Mouse (Mus musculus) lung, postnatal 0 days (tissue): ENCODE results near the gene Ptprcap. TPM values are rescaled to one million over a fixed set of nuclear protein-coding genes. Genes with fewer than 3 reads are reported as not detected.
"Not testable (repeated sequence)": the region's sequence is repeated elsewhere in the genome, so short reads cannot be mapped to it uniquely, and the experiment has no call there.

Experiments
- ATAC-seq: fragments of 200-750 bp; cut with Nextera tagmentation; 2 replicates; pipeline ENCODE4 v1.8.0; 2017; ENCODE audit warnings: moderate library complexity
- DNase-seq: peaks from one replicate; pipeline ENCODE4 v3.0.0-alpha.2; 2016; ENCODE audit warnings: low spot score
- H3K27ac ChIP-seq: fragments of 300-500 bp; sonication (generic); 2 replicates; pipeline ENCODE4 v1.5.1; 2014; ENCODE audit warnings: antibody characterized with exemption, mild to moderate bottlenecking, low read length, mixed read lengths
- H3K27me3 ChIP-seq: fragments of 300-500 bp; sonication (generic); replicated peaks from 2 replicates; pipeline ENCODE4 v1.6.1; 2014; ENCODE audit warnings: low read length, mixed read lengths; ENCODE audit not compliant: insufficient read depth
- H3K36me3 ChIP-seq: fragments of 300-500 bp; sonication (generic); 2 replicates; pipeline ENCODE4 v1.6.1; 2014; ENCODE audit warnings: low read length, mixed read lengths; ENCODE audit not compliant: insufficient read depth
- H3K4me1 ChIP-seq: fragments of 300-500 bp; sonication (generic); 2 replicates; pipeline ENCODE4 v1.6.1; 2014; ENCODE audit warnings: antibody characterized with exemption, low read depth, low read length, mixed read lengths; ENCODE audit not compliant: insufficient read depth
- H3K4me2 ChIP-seq: fragments of 300-500 bp; sonication (generic); replicated peaks from 2 replicates; pipeline ENCODE4 v1.6.1; 2014; ENCODE audit warnings: low read depth, mild to moderate bottlenecking, low read length, moderate library complexity, mixed read lengths
- H3K4me3 ChIP-seq: fragments of 300-500 bp; sonication (generic); 2 replicates; pipeline ENCODE4 v1.5.1; 2014; ENCODE audit warnings: low read depth, low read length
- H3K9ac ChIP-seq: fragments of 300-500 bp; sonication (generic); replicated peaks from 2 replicates; pipeline ENCODE4 v1.6.1; 2014; ENCODE audit warnings: low read depth, mild to moderate bottlenecking
- H3K9me3 ChIP-seq: fragments of 300-500 bp; sonication (generic); 2 replicates; pipeline ENCODE4 v1.6.1; 2016; ENCODE audit warnings: low read length, mixed read lengths
- CTCF ChIP-seq: IDR thresholded peaks from 2 replicates; pipeline ENCODE4 v1.5.1; 2016; ENCODE audit warnings: antibody characterized with exemption, mild to moderate bottlenecking
- EP300 ChIP-seq: IDR thresholded peaks from 2 replicates; pipeline ENCODE4 v1.6.1; 2016; ENCODE audit warnings: antibody characterized with exemption, mild to moderate bottlenecking, control low read depth
- WGBS: fragments of 180-500 bp; shearing (Covaris S2); extraction: QIAGEN DNeasy Blood & Tissue Kit; methylation state at CpG from one replicate; pipeline ENCODE4 v1.1.7; 2014; 5-methylcytosine and 5-hydroxymethylcytosine counted together
- polyA plus RNA-seq: library from polyadenylated mRNA; unstranded; fragments of >200 nt; fragmentation: Nextera tagmentation; extraction: Ambion mirVana; gene quantifications from 2 replicates; pipeline ENCODE4 v1.2.1, GENCODE M21; 2015

Gene Ptprcap
- polyA plus RNA-seq, 1 experiment from 2014 or later = 3.7 TPM

DNA sequence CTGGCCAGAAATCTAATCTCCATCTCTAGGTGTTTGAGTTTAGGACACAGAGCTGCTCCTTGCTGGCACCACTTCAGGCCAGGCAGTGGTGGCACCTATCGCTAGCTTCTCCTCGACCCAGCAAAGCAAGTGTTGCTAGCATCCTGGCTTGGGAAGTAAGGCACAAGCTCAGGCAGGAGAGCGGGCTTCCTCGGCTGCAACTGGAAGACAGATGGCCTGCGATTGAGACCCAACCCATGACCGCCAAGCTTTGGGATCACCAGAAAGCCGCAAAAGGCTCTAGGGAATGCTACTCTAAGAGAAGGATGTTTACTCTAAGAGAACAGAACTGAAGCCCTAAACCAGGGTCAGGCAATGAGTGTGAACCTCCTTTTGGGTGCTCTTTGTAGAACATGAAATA lies 23.9 kb upstream of the Ptprcap start:
- ATAC-seq = no peak
- Histone ChIP-seq H3K4me2 (no peak overlapping the region), H3K27ac (no peak overlapping the region), H3K9ac (no peak overlapping the region), H3K4me1 (peaks cover 5% of the 10 kb centered on the region), H3K4me3 (no peak overlapping the region), H3K9me3 (no peaks in the 10 kb centered on the region), H3K36me3 (peaks cover 23% of the 10 kb centered on the region; the same call in 1 of the 2 replicates), H3K27me3 (no peaks in the 10 kb centered on the region)
- WGBS = 82% methylated on average over 7 of the region's 7 CpGs
- DNase-seq = no peak
- no peak for TF ChIP-seq CTCF

- DNase-seq = no peak
- no peak for ATAC-seq
- H3K36me3 ChIP-seq = peaks cover 23% of the 10 kb centered on the region; the same call in 1 of the 2 replicates
- H3K27ac ChIP-seq = no peak overlapping the region
- no peak for TF ChIP-seq CTCF
- no peak for TF ChIP-seq EP300
- H3K4me1 ChIP-seq = peaks cover 5% of the 10 kb centered on the region
- H3K4me2 ChIP-seq = no peak overlapping the region
- WGBS = 81% methylated on average over 4 of the region's 4 CpGs
- no peaks in the 10 kb centered on the region for H3K27me3 ChIP-seq
- H3K9ac ChIP-seq = no peak overlapping the region
- no peaks in the 10 kb centered on the region for H3K9me3 ChIP-seq
- no peak overlapping the region for H3K4me3 ChIP-seq
Observed at GRCm38 (mm10) chr19:4130106-4130505, 23.3 kb upstream of the Ptprcap start.

- no peak overlapping the region for H3K9ac ChIP-seq
- no peak overlapping the region for H3K4me3 ChIP-seq
- TF ChIP-seq EP300 (no peak), CTCF (no peak)
- H3K27me3 ChIP-seq = no peaks in the 10 kb centered on the region
- no peak overlapping the region for H3K4me2 ChIP-seq
- DNase-seq = no peak
- WGBS = 90% methylated on average over 5 of the region's 5 CpGs
- no peak for ATAC-seq
- H3K9me3 ChIP-seq = no peaks in the 10 kb centered on the region
- peaks cover 23% of the 10 kb centered on the region; the same call in 1 of the 2 replicates for H3K36me3 ChIP-seq
- no peak overlapping the region for H3K27ac ChIP-seq
- H3K4me1 ChIP-seq = peaks cover 5% of the 10 kb centered on the region
Observed at GRCm38 (mm10) chr19:4131075-4131474, 22.3 kb upstream of the Ptprcap start.

GRCm38 (mm10) chr19:4131768-4132167 lies 21.6 kb upstream of the Ptprcap start:
- ATAC-seq (no peak), DNase-seq (no peak)
- Histone ChIP-seq H3K9me3 (no peaks in the 10 kb centered on the region), H3K9ac (no peak overlapping the region), H3K4me2 (no peak overlapping the region), H3K27me3 (no peaks in the 10 kb centered on the region), H3K36me3 (peaks cover 23% of the 10 kb centered on the region; the same call in 1 of the 2 replicates), H3K27ac (no peak overlapping the region), H3K4me3 (no peak overlapping the region), H3K4me1 (peaks cover 3% of the 10 kb centered on the region)
- 87% methylated on average over 2 of the region's 2 CpGs for WGBS
- peak; percentile 30; the same call in 1 of the 2 replicates for TF ChIP-seq CTCF
- no peak for TF ChIP-seq EP300

DNA sequence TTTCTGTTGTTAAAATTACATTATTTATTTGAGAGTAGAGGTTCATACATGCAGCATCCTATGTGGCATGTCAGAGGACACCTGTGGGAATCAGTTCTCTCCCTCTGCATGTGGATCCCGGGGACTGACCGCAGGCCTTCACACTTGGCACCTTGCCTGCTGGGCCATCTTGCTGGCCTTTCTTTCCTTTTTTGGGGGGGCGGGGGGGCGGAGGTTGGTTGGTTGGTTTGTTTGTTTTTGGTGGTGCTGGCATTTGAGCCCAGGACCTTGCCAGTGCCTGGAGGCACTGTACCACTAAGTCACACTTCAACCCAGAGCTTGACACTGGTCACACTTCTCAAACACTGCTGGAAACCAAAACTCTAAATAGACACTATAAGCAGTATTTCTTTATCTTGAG lies 19.1 kb upstream of the Ptprcap start:
- no peak overlapping the region for H3K4me3 ChIP-seq
- no peak overlapping the region for H3K27ac ChIP-seq
- H3K9ac ChIP-seq = no peak overlapping the region
- ATAC-seq (no peak), DNase-seq (no peak)
- H3K9me3 ChIP-seq = no peaks in the 10 kb centered on the region
- peaks cover 17% of the 10 kb centered on the region; the same call in 1 of the 2 replicates for H3K36me3 ChIP-seq
- no peaks in the 10 kb centered on the region for H3K27me3 ChIP-seq
- no peak for TF ChIP-seq EP300
- TF ChIP-seq CTCF = no peak
- H3K4me2 ChIP-seq = no peak overlapping the region
- 78% methylated on average over 4 of the region's 4 CpGs for WGBS
- H3K4me1 ChIP-seq = no peaks in the 10 kb centered on the region

DNA sequence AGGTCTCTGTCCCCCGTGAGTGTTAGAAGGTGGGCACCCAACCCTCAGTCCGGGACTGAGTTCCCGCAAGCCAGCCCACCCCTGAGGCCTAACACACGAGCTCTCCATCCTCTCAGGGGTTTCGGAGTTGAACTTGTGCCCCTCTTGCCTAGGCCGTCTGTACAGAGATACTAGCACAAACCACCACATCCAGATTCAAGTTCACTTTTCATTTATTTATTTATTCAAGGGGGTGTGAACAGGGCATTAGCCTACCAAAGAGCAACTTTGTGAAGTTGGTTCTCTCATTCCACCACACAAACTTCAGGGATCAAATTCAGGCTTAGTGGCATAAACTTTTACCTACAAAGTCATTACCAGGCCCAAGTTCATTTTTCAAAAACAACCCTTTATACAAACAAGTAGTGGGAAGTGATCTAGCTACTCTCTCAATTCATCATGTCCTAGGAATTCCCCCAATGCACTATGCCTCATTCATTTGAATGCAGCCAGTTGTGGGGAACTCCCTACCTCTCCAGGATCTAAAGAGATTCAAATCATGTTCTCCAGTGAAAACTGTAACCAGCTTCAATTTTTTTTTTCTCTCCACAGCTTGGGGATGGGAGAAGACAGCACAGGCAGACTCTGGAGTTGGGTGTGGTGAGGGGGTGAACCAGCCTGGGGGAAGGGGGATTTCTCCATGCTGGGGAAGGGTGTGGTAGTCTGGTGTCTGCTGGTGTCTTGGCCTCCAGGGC lies 18.0 kb upstream of the Ptprcap start:
- H3K4me3 ChIP-seq, H3K9me3 ChIP-seq, H3K27ac ChIP-seq, H3K27me3 ChIP-seq, H3K4me1 ChIP-seq, H3K4me2 ChIP-seq, DNase-seq, ATAC-seq, H3K9ac ChIP-seq: not testable (repeated sequence)
- peaks cover 14% of the 10 kb centered on the region; the same call in 1 of the 2 replicates for H3K36me3 ChIP-seq
- WGBS = 77% methylated on average over 6 of the region's 6 CpGs
